ENCODE assay signal across 27 mouse cellular contexts in genomic region chr3:131327189-131327588, GRCm38 (mm10). TPM values are rescaled to one million over a fixed set of nuclear protein-coding genes. Genes with fewer than 3 reads are reported as not detected.
"Had no signal": no experiment of that assay in that cellular context is flagged by ENCODE, and none has a peak within 500 bp of the region (broad histone marks: within the 10 kb centered on the region; RNA-seq: fewer than 3 reads in every experiment).

No protein-coding gene starts in this region.

- H3K9ac ChIP-seq: embryonic facial prominence, embryonic 12.5 days; embryonic facial prominence, embryonic 13.5 days; embryonic facial prominence, embryonic 15.5 days; forebrain, embryonic 12.5 days; forebrain, embryonic 13.5 days; forebrain, embryonic 15.5 days; forebrain, postnatal 0 days had no signal

- H3K4me3 ChIP-seq: embryonic facial prominence, embryonic 10.5 days; embryonic facial prominence, embryonic 12.5 days; embryonic facial prominence, embryonic 13.5 days; embryonic facial prominence, embryonic 15.5 days; erythroblast, embryonic 14.5 days; forebrain, embryonic 10.5 days; forebrain, embryonic 12.5 days; forebrain, embryonic 13.5 days; forebrain, embryonic 15.5 days; gastrocnemius, adult 2 months had no signal

- H3K27ac ChIP-seq: embryonic facial prominence, embryonic 10.5 days; embryonic facial prominence, embryonic 12.5 days; embryonic facial prominence, embryonic 13.5 days; embryonic facial prominence, embryonic 15.5 days; forebrain, embryonic 10.5 days; forebrain, embryonic 12.5 days; forebrain, embryonic 13.5 days; forebrain, embryonic 15.5 days; gastrocnemius, adult 2 months had no signal

- DNase-seq: cerebellum, adult 18-20 months; cerebellum, adult 2 months; cerebellum, adult 8-10 months; cerebellum, adult 9-10 months; cerebellum, adult 9-11 months; cerebellum, postnatal 14 days; cerebellum, postnatal 25 days; cerebellum, postnatal 36 days; embryo, embryonic 11 days; forebrain, postnatal 0 days; gastrocnemius, adult 2 months; gastrocnemius, postnatal 10 days; gastrocnemius, postnatal 14 days; gastrocnemius, postnatal 25 days; gastrocnemius, postnatal 36 days; heart, adult 11 months had no signal

- H3K4me2 ChIP-seq: embryonic facial prominence, embryonic 12.5 days; embryonic facial prominence, embryonic 13.5 days; embryonic facial prominence, embryonic 15.5 days; forebrain, embryonic 12.5 days; forebrain, embryonic 13.5 days; forebrain, embryonic 15.5 days had no signal

- H3K9me3 ChIP-seq: embryonic facial prominence, embryonic 10.5 days; embryonic facial prominence, embryonic 12.5 days; embryonic facial prominence, embryonic 15.5 days; forebrain, embryonic 12.5 days; forebrain, embryonic 13.5 days; forebrain, embryonic 15.5 days had no signal

- H3K27me3 ChIP-seq: embryonic facial prominence, embryonic 12.5 days; embryonic facial prominence, embryonic 13.5 days; embryonic facial prominence, embryonic 15.5 days; forebrain, embryonic 12.5 days; forebrain, embryonic 13.5 days; forebrain, embryonic 15.5 days had no signal

- ATAC-seq: forebrain, embryonic 13.5 days; forebrain, embryonic 14.5 days; forebrain, embryonic 15.5 days; forebrain, embryonic 16.5 days; forebrain, postnatal 0 days had no signal

- H3K36me3 ChIP-seq: embryonic facial prominence, embryonic 10.5 days; embryonic facial prominence, embryonic 12.5 days; embryonic facial prominence, embryonic 13.5 days; embryonic facial prominence, embryonic 15.5 days; forebrain, embryonic 10.5 days; forebrain, embryonic 12.5 days; forebrain, embryonic 15.5 days had no signal

- H3K4me1 ChIP-seq: embryonic facial prominence, embryonic 12.5 days; embryonic facial prominence, embryonic 13.5 days; embryonic facial prominence, embryonic 15.5 days; forebrain, embryonic 10.5 days; forebrain, embryonic 12.5 days; forebrain, embryonic 13.5 days; forebrain, embryonic 15.5 days had no signal

RNA-seq across cellular contexts. Expression of gene Cyp2u1, which starts 24.2 kb away (rescaled TPM):
- polyA plus RNA-seq: erythroblast, embryonic 14.5 days had no signal
